Mouse (Mus musculus) E14TG2a.4 (cell line): ENCODE data around the gene Coa4.

Experiments
- CTCF ChIP-seq: conservative IDR thresholded peaks from 2 replicates; pipeline ENCODE4 v1.5.1; 2014; ENCODE audit warnings: low read length
- NANOG ChIP-seq: IDR thresholded peaks from 2 replicates; pipeline ENCODE4 v1.6.1; 2014; ENCODE audit warnings: borderline replicate concordance, low read length, mixed read lengths

DNA sequence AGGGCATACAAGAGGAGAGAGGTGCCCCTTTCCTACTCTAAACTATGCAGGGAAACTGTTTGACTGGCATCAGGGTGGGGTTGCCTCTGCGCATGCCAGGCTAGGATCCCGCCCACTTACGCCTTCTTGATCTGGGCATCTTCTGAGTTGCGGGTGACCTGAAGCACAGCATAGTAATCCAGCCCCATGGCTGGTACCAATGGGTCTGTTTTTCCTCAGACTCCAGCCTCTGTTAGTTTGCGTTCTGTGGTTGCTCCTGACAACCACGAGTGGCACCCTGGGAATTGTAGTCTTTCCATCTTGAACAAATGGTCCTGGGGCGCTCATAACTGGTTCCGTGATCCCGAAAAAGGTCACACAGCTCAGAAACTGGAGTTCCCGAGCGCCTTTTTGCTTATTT lies 22.3 kb upstream of the Coa4 start, which contains the start of gene Dnajb13:
- TF ChIP-seq CTCF, result no peak
- TF ChIP-seq NANOG, result no peak
